Mouse (Mus musculus): ENCODE results near the gene Ntm.

DNA sequence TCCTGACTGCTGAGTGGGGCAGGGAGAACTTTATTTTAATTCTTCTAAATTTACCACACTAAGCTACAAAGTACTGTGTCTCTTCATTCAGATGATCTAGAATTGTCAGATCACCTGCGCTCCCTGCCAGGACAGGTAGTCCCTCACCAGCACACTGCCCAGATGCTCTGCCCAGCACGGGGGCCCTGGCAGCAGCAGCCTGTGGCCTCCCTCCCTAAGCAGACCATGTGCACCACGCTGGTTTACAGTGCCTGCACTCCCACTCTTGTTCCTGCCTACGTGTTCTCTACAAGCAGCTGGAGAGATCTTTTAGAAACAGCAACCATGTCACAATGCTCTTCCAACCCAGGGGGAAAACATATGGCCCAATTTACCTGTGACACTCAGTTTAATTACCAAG, 490.7 kb downstream of the Ntm start:
- TF ChIP-seq POLR2A (IDR thresholded peaks at IDR 0.05; ENCODE audit: insufficient read depth, low read depth, low read length): no peak
- TF ChIP-seq CTCF (IDR thresholded peaks at IDR 0.05): no peak
- TF ChIP-seq EP300 (IDR thresholded peaks at IDR 0.05; ENCODE audit: insufficient read depth, low read depth, low read length): no peak

Measured in heart, adult 2 months (tissue).